Mouse (Mus musculus): ENCODE measurements around the gene Cd59b.
"Not testable (repeated sequence)": the region's sequence is repeated elsewhere in the genome, so short reads cannot be mapped to it uniquely, and the experiment has no call there.

Gene Cd59b

DNA sequence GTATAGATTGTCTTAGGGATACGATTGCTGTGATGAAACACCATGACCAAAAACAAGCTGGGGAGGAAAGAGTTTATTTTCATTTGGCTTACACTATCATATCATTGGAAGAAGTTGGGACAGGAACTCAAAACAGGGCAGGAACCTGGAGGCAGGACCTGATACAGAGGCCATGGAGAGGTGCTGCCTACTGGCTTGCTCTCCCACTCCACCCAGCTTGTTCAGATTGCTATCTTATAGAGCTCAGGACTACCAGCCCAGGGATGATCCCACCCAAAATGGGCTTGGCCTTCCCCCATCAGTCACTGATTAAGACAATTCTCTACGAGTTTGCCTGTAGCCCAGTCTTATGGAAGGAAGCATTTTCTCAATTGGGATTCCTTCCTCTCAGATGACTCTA is 5.5 kb upstream of the Cd59b start:
- DNase-seq (ENCODE audit: low spot score in 2 of 2): no peak

DNA sequence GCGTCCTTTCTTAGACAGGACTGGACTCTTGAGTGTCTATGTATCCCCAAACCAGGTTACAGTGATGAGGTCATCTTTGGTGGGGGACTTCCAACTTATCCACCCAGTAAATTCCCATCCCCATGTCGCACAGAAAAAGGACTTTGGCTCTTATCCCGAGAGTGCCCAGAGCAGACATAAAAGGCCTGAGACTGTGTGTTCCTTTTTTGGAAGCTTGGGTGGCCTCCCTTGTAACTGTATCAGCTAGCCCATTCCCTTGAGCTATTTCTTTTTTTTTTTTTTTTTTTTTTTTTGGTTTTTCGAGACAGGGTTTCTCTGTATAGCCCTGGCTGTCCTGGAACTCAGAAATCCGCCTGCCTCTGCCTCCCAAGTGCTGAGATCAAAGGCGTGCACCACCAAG is 4.1 kb upstream of the Cd59b start, which contains the start of gene Gm10912:
Gm10912 (plus strand) TSS at position 301 of the 400 bp plus-strand sequence.
- not testable (repeated sequence) for DNase-seq (ENCODE audit: low spot score in 2 of 2)

DNA sequence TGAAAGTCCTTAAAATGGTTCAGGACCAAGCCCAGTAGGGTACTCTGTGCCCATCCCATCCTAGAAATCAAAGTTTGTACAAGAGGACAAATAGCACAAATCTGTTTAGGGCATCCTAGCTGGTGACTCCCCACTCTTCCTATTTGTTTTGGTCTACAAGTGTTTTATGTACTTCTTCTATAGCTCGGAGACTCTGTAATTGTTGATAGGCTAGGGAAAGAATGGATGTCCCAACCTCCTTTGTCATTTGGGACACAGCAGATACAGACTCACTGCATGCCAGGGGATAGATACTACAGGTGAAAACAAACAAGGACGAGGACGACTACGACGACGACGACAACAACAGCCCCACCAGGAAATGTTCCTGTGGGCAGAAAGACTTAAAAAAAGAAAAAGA is 1.2 kb upstream of the Cd59b start, which contains the start of gene Gm10799:
Gm10799 (minus strand) TSS at position 101 of the 400 bp plus-strand sequence.
- DNase-seq (ENCODE audit: low spot score in 2 of 2): not testable (repeated sequence)

DNA sequence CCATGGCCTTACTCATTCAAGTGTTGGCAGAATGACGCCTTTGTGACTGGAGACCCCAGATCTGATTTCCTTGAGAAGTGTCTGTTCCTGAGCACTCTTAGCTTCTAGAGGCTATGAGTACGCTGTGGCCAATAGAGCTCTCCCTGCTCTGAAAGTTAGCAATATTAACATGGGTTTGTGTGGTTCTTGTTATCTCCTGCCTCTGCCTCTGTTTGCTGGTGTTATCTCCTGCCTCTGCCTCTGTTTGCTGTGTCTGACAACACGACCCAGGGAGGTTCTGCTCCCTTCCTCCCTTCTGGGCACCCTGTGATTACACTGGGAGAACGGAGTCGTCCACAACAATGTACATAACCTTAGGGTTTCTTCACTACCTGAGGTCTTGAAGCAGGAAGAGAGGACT is 8.6 kb downstream of the Cd59b start:
- not testable (repeated sequence) for DNase-seq (ENCODE audit: low spot score in 2 of 2)

DNA sequence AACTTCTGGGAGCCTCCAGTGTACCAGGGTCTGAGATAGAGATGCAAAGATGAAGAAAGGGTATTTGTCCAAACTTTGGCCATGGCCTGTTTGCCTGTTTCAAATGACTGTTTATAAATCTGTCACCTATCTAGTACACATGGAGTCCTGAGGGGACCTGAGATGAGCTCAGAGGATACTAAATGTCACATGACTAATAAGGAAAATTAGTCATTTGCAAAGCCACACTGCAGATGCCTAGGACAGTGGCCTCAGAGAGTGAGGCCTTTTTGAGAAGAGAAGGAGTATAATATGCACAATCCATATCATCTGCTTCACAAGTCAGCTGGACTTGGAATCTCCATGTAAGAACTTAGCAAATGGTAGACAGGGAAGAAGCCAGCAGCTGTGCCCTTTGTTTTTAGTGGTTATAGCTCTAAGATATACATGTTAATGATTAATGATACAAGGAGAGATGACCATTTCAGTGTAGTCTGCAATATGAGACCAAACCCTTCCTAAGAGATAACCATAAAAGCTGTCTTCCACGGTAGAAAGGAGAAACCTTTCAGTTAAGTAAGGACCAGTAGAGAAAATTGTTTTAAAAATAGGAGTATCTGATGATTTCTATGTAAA is 11.9 kb downstream of the Cd59b start:
- not testable (repeated sequence) for DNase-seq (ENCODE audit: low spot score in 2 of 2)

DNA sequence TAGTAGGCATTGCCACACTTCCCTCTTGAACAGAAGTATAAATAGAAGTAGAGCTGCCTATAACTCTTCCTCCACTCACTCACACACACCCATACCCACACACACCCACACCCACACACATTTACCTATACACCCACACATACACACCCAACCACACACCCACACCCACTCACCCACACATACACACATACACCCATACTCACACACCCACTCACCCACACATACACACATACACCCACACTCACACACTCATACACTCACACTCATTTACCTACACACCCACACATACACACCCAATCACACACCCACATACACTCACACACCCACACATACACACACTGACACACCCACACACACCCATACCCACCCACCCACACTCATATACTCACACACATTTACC is 12.8 kb downstream of the Cd59b start:
- DNase-seq (ENCODE audit: low spot score in 2 of 2): no peak

DNA sequence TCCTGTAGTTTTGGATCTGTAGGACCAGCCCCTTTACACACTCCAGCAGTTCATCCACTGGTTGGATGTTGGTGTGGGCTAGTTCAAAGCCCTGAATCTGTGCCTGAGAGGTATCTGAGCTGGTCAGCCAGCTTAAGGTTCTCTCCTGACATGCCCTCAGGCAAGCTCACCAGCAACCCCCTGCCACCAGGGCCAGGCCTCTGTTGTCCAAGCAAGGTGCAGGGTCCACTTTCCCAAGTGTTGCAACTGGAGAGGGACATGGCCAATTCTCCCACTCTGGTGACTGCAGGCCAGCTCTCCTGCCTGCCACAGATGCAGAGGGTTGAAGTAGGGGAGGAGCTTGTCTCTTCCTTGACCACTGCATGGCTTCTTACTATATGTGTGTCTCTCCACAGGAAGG is 14.4 kb downstream of the Cd59b start:
- not testable (repeated sequence) for DNase-seq (ENCODE audit: low spot score in 2 of 2)

DNA sequence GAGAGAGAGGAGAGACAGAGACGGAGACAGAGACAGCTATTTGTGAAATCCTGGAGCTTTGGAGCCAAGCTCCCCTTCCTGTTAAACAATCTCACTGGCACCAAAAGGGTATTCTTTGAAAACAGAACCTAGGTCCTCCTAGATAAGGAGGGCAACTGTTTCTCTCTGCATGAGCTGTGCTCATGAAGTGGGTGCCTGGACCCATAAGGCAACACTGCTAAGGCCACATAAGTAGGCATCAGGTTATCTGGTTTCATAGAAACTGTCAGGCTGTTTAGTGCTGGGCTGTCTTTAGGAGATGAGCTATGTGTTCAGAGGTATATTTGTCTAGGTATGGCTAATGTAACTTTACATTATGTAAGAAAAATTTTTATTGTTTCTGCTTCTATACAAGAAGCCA is 17.9 kb downstream of the Cd59b start:
- not testable (repeated sequence) for DNase-seq (ENCODE audit: low spot score in 2 of 2)

DNA sequence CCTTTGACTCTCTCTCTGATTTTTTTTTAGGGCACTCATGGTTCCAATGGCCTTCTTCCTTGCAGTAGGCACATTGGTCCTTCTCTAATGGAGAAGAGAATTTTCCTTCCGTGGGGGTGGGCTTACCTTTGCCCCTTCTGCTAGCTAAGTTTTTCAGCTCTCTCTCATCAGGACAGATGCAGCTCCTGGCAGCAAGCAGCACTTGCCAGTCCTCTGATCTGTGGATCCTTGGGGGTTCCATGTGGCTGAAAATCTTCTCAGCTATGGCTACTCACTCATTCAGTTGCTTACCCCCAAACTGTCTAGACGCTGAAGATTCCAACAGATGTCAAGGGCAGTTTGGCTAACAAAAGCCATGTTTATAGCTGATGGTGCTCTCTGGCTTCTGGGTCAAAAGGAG is 23.7 kb downstream of the Cd59b start:
- no peak for DNase-seq (ENCODE audit: low spot score in 2 of 2)

DNA sequence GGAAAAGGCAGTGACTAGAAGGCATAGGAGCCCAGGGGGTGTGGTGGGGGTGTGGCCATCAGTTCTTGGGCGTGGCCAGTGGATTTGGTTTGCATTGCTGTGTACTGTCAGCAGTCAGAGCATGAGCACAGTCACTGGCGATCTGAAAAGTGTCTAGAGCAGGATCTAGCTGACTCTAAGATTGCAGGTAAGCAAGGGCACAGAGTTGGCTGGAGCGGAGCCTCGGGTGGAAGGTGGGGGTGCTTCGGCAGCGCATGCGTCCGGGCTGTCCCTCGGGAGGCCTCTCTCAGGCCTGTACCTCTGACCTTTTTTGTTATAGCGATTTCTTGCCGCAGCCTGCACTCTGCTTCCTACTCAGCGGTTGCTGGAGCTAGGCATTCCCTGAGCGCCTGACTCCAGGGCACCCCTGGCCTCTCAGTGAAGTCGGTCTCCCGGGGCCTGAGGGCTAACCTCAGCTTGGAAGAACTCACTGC is 26.1 kb downstream of the Cd59b start, which contains the start of gene Cd59a:
Cd59a (plus strand) TSS at position 61 of the 473 bp plus-strand sequence.
- peak; percentile 21 to 34 for DNase-seq (ENCODE audit: low spot score in 2 of 2)

DNA sequence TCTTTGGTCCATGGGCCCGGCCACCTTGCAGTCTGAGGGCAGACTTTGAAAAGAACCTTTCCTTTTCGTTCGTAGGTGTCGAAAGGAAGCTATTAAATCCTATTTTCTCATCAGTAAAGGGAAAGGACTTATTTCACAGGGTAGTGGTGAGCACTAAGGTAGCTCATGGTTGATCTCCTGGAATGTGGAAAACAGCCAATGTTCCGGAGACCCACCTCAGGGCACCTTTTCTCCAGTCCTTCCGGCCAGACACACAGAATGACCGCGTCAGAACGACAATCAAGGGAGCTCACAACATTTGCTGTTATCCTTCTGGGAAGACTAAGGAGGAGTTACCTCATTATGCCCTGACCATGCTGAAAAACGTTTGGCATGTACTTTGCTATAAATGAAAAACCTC is 26.6 kb downstream of the Cd59b start:
- no peak for DNase-seq (ENCODE audit: low spot score in 2 of 2)

DNA sequence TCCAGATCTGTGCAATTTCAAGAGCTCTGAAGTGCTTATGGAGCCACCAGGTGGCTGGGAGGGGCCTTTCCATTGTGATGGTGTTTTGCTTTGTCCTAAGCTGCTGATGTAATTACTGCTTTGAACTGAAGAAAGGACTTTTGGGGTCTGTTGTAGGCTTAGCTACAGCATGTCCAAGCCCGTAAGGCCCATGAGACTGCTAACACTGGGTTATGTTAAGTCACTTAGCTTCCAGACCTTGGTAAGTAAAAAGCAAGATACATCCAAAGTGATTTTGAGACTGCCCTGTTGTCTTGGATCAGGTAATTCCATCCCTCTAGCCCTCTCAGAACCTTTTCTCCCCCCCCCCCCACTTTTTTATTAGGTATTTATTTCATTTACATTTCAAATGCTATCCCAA is 27.1 kb downstream of the Cd59b start:
- DNase-seq (ENCODE audit: low spot score in 2 of 2): not testable (repeated sequence)

DNA sequence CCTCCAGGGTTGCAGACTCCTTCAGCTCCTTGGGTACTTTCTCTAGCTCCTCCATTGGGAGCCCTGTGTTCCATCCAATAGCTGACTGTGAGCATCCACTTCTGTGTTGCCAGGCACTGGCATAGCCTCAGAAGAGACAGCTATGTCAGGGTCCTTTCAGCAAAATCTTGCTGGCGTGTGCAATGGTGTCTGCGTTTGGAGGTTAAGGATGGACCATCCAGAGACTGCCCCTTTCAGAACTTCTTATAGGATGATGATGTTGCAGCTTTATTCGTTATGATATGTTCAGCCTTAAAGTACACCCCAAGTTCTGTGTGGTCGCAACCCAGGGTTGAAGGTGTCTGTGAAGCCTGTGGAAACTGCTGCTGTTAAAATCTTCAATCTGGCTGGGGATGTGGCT is 27.7 kb downstream of the Cd59b start:
- not testable (repeated sequence) for DNase-seq (ENCODE audit: low spot score in 2 of 2)

DNA sequence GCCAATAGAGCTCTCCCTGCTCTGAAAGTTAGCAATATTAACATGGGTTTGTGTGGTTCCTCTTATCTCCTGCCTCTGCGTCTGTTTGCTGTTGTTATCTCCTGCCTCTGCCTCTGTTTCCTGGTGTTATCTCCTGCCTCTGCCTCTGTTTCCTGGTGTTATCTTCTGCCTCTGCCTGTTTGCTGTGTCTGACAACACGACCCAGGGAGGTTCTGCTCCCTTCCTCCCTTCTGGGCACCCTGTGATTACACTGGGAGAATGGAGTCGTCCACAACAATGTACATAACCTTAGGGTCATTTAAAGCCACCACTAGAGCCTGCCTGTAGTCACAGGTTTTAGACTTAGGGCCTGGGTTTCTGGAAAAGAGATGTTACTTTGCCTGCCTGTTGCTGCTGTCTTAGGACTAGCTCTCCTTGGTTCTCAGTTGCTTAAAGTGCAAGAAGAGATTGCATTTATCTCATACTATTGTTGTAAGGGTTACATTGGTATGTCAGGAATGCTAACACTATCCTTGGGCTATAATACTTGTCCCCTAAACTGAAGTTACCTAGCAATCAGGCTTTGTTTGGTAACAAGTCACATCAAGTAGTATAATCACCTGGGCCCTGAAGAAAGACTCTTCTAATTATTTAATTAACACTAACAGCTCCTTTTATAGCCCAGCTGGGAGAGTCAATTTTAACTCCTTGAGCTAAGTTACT is 29.0 kb downstream of the Cd59b start:
- DNase-seq (ENCODE audit: low spot score in 2 of 2): no peak

DNA sequence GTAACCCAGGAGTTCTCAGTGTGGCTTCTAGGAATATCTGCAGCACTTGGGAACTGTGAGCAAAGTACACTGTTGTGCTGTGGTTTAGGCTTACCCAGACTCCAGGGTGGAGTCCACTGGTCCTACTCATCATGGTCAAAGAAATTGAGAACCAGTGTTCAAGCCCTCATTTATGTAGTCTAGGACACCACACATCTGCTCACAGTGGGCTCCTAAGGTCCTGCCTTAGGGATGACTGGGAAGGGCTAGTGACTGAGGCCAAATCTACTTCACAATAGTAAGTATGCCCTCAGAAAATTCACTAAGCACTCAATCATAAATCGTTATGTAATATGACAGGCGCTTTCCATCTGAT is 29.6 kb downstream of the Cd59b start:
- DNase-seq (ENCODE audit: low spot score in 2 of 2): no peak

DNA sequence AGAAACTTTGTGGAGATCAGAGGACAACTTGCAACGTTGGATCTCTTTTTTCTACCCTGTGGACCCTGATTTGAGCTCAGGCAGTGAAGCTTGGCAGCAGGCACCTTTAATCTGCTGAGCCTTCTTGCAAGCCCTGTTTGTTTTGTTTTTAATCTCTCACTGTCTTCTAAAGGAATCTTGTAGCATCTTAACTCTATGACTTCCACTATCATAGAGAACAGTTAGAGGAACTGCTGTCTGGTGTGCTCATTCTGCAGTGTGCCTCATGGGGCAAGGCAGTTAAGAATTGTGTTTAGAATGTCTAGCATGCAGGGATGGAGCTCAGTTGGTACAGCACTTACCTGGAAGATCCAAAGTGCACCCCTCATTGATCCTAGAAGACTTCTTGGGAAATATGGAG is 30.3 kb downstream of the Cd59b start:
- no peak for DNase-seq (ENCODE audit: low spot score in 2 of 2)

DNA sequence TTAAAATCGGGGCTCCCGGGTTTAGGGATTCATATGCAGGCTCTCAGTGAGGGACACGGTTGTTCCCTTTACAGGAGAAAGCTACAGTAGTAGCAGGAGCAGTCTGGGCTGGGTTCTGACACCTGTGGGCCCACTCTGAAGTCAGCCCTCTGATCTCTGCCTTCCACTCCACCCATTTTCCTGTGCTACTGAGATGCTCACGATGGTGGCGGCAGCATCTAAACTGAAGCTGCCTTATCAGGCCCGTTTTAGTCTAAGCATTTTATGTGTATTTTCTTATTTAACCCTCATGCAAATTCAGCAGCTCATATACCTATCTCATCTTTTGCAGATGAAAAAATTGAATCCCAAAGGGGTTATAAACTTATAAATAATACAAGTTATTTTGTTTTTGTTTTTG is 35.2 kb downstream of the Cd59b start:
- no peak for DNase-seq (ENCODE audit: low spot score in 2 of 2)

DNA sequence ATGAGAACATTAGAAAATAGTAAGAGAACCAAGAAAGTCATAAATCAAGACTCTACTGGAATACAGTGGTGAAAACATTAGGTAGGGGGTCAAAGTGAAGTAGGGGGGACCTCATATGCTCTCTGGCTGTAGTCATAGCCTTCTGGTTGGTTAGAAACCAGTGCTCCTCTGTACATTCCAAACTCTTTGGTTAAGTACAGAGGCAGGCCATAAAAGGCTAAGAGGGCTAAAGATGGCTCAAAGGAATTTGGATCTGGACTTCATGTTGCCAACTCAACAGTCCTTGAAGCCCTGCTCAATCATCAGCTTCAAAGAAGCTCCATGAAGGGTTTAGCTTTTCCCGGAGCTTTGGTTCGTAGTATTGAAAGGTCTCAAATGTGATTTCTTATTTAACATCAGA is 39.4 kb downstream of the Cd59b start:
- DNase-seq (ENCODE audit: low spot score in 2 of 2): not testable (repeated sequence)

DNA sequence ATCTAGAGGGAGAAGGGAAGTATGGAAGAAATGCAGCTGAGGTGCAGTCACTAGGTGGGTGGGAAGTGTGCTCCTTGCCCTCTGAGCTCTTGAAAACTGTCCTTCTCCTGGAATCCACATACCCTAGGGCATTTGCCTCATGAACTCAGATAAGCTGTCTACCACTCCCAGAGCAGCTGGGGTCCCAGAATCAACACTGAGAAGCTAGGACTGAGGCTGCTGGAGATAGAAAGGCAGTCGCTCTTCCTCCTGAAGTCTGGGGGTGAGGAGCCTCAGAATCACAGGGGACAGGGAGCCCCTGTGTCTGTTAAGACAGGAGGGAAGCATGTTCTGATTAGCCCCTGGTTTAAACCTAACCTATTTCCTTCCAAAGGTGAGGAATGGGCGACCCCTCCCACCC is 39.9 kb downstream of the Cd59b start:
- DNase-seq (ENCODE audit: low spot score in 2 of 2): no peak

DNA sequence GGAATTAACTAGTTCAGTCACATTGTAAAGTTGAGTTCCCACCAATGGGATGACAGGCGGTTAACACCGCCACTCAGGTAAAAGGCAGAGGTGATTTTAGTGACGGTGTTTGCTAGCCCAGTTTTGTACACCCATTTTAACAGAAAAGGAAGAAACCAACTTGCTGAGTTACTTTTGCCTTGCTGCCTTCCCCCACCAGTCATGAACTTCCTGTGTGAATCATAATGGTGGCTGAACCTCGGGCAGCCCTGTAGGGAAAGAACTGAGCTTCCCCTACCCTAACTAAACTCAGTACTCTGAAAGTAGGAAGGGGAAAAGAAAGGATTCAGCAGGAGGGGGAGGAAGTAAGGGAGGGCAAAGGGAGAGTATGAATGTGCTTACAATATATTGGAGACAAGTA is 40.4 kb downstream of the Cd59b start:
- no peak for DNase-seq (ENCODE audit: low spot score in 2 of 2)

DNA sequence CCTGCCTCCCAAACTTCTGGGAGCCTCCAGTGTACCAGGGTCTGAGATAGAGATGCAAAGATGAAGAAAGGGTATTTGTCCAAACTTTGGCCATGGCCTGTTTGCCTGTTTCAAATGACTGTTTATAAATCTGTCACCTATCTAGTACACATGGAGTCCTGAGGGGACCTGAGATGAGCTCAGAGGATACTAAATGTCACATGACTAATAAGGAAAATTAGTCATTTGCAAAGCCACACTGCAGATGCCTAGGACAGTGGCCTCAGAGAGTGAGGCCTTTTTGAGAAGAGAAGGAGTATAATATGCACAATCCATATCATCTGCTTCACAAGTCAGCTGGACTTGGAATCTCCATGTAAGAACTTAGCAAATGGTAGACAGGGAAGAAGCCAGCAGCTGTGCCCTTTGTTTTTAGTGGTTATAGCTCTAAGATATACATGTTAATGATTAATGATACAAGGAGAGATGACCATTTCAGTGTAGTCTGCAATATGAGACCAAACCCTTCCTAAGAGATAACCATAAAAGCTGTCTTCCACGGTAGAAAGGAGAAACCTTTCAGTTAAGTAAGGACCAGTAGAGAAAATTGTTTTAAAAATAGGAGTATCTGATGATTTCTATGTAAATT is 41.6 kb downstream of the Cd59b start:
- not testable (repeated sequence) for DNase-seq (ENCODE audit: low spot score in 2 of 2)

DNA sequence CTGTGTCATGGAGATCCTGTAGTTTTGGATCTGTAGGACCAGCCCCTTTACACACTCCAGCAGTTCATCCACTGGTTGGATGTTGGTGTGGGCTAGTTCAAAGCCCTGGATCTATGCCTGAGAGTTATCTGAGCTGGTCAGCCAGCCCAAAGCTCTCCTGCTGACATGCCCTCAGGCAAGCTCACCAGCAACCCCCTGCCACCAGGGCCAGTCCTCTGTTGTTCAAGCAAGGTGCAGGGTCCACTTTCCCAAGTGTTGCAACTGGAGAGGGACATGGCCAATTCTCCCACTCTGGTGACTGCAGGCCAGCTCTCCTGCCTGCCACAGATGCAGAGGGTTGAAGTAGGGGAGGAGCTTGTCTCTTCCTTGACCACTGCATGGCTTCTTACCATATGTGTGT is 43.9 kb downstream of the Cd59b start:
- not testable (repeated sequence) for DNase-seq (ENCODE audit: low spot score in 2 of 2)

DNA sequence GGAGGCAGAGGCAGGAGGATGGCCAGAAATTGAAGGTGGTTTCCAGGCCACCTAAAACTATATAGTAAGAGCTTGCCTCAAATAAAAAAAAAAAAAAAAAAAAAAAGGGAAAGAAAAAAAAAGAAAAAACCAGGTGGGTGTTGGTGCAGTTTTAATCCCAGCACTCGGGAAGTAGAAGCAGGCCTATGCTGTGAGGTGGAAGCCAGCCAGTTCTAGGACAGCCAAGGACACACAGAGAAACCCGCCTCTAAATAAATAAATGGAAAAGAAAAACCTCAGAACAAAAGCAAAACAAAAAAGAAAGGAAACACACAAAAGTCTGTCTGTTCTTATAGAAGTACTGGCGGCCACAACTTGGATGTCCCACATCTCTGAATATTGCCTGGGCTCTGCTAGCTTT is 45.2 kb downstream of the Cd59b start:
- no peak for DNase-seq (ENCODE audit: low spot score in 2 of 2)

Measured in frontal cortex, postnatal 14 days (tissue).